Mouse (Mus musculus): Measurements from ENCODE around the gene Hoxa3.

Hoxa3 gene

DNA sequence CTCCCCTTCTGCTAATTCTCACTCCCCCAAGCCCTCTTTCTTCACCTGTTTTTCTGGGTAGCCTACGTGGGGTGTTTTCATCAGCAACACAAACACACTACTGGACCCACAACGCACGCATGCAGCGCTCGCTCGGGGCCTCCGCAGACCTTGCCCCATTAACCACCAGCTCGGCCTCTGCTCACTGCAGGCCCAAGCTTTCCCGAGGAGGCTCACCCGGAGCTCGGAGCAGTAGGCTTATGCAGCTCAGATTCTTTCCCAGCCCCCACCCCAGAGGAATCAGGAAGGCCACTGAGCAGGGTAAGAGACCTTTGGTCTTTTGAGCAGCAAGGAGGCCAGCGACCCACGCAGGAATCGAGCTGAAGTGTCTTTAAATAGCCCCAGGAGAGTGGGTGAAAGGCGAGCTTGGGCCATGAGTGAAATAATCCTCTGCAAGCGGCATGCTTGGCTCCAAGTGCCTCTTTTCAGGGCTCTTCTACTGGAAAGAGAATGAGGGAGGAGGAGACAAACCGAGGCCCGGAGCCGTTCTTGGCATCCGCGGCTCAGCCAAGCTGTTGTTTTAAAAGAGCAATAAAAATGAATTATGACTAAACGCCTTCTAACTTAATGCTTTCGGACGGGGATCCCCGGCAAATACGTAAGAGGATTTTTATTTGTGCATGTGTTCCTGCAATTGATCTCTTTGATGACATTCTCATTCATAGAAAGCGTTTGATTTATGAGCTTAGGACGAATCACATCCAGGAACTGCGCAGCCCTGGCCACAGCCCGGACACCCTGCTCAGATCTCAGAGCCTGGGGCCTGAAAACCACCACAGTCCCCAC is 52.4 kb downstream of the Hoxa3 start:
- in situ Hi-C loops (cut with MseI, MboI) = no loop called here

DNA sequence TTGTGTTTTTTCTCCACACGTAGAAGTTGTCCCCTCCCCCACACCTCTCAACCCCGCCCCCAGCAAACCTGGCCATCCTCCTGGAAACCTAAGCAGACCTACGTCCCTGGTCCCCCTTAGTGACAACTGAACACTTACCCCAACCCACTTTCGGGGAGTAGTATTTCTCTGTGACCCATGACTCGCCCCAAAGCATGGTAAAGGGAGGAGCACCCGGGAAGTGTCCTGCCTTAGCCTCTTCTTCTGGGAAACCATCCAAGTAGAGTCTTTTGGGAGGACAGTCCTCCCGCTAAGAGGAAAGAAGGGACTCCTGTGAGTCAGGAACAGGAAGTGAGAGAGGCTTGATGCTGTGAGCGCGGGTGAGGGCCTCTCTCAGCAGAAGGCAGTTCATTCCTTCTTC is 53.2 kb downstream of the Hoxa3 start:
- in situ Hi-C loops (cut with MseI, MboI) = no loop called here

DNA sequence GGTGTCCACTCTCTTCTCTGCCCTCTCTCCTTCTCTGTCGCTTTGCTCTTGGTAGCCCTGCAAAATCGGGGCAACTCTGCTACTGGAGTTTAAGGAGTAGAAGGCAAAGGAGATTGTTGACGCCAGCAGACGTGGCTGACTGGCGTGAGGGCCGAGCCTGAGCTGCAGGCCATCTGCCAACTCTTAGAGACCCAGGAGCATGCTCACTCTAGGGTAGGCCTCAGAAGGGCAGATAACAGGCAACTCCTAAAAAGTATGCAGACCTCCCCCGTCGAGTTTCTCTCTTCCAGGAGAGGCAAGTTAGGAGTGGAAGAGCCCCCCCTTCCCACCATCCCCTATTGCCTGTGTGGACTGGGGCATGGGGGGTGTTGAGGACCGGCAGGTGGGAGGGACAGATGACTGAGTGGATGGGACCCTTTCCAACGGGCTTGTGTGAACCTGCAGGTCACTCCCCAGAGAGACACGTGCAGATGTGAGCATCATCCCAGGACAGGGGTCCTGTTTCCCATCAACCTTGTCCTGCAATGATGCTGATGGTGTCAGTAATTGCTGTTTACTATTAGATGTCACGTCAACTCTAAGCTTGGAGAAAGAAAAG is 53.9 kb downstream of the Hoxa3 start:
- in situ Hi-C loops (cut with MseI, MboI) = no loop called here

DNA sequence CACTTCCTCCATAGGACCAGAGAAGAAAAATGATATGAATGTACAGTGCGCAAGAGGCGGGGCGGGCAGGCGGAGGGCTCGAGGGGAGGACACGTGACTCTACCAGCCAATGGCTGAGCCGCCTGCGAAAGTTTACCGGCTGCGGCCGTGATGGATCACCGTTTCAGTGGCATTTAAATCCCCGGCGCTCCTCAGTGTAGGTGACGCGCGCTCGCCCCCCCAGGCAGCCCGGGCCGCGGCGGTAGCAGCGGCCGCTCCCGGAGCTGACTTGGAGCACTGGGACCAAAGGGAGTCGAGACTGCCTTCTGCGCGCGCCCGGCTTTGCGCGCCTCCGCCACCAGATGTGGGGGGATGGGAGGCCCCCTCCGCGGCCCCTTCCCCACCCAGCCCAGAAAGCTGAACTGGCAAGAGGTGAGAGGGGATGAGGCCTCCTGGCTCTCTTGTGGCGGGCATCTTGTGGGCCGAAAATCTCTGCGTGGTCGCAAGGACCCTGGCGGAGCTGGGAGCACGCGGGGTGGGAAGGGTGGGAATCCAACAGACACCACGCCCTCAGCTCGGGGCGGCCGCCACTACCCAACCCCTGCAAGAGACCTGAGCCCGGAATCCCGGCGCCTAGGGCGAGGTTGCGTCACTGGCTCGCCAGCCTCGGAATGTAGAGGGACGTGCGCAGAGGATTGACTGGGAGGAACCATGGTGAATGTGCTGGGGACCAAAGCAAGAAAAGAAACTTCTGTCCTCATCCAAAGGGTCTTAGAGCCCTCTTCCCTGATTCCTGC is 54.7 kb downstream of the Hoxa3 start, which contains the start of gene Hoxa1:
Gene Hoxa1 (minus strand): TSS at position 42 of the 776 bp plus-strand sequence.
- in situ Hi-C loops (cut with MseI, MboI) = no loop called here

DNA sequence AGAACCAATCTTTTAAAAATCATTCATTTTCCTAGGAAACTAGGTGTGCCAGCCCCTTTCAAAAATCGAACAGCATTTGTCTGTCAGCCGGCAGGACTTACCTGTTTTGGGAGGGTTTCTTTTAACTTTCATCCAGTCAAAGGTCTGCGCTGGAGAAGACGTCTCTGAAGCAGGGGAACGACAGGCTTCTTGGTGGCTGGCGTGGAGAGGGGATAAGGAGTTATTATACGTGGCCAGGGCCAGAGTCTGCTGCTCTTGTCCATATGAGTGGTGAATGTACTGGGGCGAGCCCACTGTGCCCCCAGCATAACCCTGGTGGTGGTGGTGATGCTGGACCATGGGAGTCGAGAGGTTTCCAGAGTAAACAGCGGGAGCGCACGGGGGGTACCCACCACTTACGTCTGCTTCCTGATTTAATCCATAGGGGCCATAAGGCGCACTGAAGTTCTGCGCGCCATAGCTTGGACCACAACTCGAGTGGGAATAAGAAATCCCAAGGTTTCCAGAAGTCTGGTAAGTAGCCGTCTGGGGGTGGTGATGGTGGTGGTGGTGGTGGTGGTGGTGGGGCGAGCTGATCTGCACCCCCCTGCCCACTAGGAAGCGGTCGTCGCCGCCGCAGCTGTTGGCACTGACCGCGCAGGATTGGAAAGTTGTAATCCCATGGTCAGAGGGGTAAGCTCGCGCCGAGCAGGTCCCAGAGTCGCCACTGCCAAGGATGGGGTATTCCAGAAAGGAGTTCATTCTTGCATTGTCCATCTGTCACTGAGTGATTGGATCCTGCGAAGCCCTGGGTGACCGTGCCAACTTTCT is 55.5 kb downstream of the Hoxa3 start:
- in situ Hi-C loops (cut with MseI, MboI) = no loop called here

DNA sequence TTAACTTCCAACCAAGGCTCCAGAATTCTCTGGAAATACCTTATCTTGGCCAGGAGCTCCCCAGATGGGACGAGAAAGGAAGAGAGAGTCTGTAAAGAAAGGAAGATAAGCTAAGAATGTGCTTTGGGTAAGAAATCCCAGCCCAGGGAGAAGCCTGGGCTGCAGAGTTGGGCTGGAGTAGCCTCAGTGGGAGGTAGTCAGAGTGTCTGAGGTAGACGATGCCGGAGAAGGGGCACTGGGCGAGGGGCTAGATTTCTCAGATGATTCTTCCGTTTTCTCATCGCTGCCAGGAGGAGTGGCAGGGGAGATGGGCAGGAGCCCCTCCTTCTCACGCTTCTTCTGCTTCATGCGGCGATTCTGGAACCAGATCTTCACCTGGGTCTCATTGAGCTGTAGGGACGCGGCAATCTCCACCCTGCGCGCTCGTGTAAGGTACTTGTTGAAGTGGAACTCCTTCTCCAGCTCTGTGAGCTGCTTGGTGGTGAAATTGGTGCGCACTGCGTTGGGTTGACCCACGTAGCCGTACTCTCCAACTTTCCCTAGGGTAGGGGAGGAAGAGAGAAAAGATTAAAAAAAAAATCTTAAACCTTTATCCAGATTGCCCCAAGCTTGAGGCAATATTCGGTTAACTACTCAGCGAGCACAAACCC is 56.5 kb downstream of the Hoxa3 start:
- in situ Hi-C loops (cut with MseI, MboI) = no loop called here

DNA sequence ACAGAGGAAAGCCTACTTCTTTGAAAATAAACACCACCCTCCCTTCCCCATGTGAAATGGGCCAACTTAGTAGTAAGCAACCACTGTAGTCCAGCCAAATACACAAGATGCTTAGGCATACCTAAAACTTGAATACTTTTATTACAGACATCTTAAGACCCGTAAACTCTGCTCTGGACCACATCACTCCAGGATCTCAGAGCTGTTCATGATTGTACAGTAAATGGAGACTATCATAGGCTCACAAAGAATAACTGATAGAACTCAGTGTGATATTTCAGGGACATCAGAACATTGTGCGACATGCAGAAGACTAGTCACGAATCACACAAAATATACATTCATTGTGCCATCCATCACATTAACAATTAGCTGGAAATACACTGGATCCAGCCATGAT is 57.7 kb downstream of the Hoxa3 start:
- in situ Hi-C loops (cut with MseI, MboI) = no loop called here

DNA sequence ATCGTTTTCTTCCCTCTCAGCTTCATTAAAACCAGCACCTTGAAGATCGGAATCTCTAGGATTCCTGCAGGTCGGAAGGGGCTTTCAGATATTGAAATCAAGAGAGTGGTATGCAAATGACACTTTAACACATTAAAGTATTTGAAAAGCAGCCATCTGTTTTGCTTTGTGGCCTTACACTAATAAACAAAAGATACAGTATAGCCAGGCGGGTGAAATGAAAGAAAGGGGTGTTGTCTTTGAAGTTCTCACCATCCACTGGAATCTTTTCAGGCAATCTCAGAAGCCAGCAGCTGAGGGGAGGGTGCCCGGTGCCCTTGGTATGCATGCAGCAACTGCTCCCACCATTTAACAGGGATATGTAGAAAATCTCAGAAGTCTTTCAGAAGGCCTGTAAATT is 59.1 kb downstream of the Hoxa3 start:
- in situ Hi-C loops (cut with MseI, MboI) = no loop called here

DNA sequence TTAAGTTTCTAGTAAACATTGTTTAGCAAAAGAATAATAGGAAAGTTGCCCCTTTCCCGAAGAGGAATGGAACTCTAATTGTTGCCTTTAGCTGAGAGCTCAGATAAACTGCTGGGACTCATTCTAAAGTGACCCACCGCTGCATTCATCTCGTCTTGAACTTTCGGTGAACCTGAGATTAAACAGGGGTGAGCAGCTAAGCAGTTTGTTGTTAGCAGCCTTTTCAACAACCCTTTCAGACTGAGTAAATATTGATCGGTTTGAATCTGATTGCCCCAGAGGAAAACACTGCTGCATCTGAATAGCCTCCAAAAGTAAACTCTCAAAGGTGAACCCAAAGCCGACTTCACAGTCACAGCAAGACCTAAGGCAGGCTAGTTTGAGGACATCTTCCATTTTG is 59.9 kb downstream of the Hoxa3 start:
- in situ Hi-C loops (cut with MseI, MboI) = no loop called here

DNA sequence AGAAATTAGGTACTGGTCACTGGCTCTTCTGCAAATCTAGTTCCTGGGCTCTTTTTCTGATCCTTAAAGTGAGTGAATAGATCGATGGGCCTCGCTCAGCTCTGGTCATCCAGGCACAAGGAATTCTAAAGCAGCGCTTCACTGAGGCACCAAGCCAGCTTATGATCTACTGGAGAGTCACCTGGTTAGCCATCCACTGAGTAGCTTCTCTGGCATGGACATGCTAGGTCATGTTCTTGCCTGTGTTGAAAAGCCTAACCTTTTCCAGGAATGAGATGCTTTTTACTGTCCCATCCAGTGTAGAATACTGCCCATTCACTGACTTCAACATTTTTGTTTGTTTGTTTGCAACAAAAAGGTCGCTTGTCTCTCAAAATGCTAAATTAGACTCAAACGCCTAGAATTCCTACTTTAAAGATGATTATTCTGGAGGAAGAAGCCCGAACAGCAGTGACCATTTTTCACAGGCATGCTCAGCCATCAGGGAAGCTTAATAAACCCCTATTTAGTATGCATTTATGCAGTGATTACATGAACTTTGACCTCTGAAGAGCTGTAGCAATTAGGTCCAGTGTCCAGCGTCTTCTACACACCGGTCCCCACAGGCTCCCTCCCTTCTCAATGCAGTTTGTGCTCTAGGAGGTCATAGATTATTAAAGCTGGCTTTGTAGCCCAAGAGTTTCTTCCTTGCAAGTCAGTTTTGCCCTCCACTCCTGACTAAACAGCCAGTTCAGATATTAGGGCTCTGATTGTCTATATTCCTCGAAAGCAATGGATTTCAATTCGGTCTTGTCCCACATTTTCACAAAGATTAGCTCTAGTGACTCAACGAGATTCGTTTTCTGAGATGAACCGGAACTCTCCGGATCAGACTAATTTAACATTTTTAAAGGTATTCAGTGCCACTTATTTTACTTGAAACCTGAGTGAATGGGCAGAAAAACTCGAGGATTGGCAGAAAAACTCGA is 60.6 kb downstream of the Hoxa3 start:
- in situ Hi-C loops (cut with MseI, MboI) = no loop called here

DNA sequence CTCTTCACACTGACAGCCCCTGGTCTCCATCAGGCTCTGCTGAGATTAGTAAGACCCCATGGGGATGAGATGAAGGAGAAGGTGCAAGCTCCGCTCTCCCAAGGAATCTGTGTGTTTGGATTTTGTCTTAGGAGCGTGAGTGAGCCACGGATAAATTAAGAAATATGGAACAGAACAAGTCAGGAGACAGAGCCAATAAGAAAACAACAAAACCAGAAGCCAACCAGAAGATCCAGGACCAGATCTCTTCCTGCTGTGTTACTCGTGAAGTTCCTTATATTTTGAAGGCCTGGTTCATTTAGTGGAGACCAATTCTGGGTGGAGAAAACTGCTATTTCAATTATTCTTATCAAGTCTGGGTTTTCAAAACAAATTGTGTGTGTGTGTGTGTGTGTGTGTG is 61.6 kb downstream of the Hoxa3 start:
- in situ Hi-C loops (cut with MseI, MboI) = no loop called here

DNA sequence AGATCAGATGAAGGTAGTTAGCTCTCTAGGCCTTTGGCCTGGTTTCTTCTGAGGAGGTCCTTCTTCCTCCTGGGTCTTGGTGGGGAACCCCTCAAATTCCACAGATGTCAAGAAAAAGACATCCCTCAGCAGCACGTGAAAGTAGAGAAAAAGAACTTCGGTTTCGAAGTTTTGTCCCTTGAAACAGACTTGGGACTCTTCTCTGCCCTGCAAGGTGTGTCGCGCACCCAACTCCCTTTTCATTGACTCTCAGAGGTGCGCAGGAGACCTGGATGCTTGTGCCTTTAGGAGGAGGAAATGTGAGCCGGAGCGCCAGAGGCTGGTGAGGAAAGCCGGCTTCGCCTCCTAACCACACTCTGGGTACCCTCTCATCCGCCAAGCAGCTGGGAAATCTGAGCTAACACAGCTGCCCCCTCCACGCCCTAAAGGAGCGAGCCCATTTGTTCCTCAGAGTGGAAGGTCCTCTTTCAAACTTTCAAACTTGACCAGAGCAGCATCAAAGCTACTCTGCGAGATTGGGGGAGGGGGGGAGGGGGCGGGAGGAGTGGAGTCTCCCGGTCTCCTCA is 62.7 kb downstream of the Hoxa3 start:
- in situ Hi-C loops (cut with MseI, MboI) = no loop called here

DNA sequence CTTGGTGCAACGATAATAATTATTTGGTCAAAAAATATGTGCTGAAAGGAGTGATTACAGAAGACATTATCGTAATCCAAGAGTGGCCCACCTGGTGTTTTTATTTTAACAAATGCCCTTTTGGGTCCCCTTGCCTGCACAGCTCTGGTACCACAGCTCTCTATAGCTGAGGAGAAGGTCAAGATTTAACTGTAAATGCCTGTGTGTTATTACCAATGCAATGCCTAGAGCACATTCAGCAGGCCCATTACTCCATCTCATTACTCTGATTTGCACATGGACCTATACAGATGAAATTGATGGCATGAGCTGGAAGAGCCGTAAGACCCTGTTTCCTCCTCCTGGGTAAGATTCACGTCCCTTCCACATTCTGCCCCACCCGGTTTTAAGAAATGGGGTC is 74.0 kb downstream of the Hoxa3 start:
- in situ Hi-C loops (cut with MseI, MboI) = no loop called here

DNA sequence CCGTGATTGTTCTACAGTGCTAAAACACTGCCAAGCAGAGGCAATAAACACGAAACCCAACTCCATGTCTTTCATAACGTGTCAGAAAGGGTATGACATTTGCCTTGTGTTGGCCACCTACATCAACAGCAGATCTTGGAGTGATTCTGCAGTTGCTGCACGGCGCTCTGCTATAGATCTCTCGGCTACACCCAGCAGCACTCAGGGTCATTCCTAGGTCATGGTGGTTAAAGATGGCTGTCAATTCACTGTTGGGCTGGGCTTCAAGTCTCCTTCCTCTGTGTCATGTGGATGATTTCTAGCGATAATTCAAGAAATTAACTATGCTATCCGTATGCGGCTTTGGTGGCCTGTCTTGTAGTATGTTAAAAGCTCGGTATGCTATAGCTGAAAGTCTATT is 74.6 kb downstream of the Hoxa3 start:
- in situ Hi-C loops (cut with MseI, MboI) = no loop called here

DNA sequence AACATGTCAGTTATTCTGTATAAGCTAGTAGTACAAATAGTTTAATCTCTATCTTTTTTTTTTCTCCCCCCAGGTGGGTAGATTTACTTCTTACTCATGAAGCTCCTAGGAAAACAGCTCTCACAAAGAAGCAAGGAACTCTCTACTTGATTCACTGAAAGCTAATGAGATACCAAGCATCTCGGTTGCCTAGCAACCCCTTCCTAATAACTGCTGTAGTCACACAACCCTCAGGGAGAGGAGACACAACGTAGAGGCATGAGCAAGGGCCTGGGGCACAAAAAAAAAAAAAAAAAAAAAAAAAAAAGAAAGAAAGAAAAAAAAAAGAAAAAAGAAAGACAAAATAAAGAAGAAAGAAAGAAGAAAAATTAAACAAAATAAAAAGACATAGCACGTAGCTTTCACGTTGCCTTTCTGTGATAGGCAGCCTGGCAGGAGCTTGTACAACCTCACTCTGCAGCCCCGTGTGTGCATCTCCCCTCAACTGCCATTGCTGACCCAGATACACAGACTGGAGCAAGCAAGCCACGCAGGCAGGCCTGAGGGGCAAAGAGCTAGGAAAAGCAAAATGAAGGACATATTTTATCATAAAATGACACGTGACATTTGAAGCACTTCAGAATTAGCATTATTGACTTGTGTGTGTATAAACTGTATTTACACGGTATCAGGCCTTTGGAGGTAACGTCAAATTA is 75.1 kb downstream of the Hoxa3 start:
- in situ Hi-C loops (cut with MseI, MboI) = no loop called here

DNA sequence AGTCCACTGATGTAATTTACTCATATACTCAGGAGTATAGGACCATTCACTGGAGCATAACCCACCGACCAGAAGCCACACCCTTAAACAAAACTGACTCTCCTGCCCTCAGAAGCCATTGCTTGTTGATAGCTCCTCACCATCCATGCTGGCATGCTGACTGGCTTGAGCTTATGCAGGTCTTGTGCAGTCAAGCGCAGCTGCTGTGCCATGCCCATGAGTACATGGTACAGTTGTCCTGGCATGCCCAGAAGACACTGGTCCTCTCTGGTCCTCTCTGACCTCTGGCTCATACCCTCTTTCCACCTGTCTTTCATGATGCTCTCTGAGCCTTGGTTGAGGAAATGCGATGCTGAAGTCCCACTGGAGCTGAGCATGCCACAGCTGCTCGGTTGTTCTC is 89.5 kb downstream of the Hoxa3 start:
- in situ Hi-C loops (cut with MseI, MboI) = no loop called here

DNA sequence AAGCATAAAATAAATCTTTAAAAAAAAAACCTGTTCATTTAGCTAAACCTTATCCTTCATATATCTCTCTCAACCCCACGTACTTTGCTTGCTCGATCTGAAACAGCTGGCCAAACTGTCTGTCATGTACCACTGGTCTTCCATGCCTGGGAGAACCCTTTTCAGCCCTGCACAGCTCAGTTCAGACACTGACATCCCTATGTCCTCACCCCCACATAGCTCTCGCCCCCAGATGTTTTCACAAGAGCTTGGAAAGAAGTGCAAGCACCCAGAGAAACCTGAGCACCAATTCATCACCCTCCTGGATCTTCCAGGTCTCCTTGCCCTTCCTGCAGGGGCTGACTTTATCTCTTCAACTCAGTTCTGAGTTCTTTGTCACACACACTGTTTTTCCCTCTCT is 92.0 kb downstream of the Hoxa3 start:
- in situ Hi-C loops (cut with MseI, MboI) = no loop called here
